Mouse (Mus musculus) Muller cell, postnatal 12 days (primary cell): ENCODE data around the gene Arhgap40.

Experiments
- DNase-seq: peaks from one replicate; pipeline ENCODE4 v3.0.0-alpha.2; 2015; ENCODE audit errors: inconsistent ontology term

The Arhgap40 gene

GRCm38 (mm10) chr2:158512528-158512927 is at the start of gene Arhgap40:
Arhgap40 (plus strand) TSS chr2:158512796.
- DNase-seq = no peak

GRCm38 (mm10) chr2:158474159-158474558 is 38.4 kb upstream of the Arhgap40 start:
- DNase-seq = no peak

GRCm38 (mm10) chr2:158477640-158478039 is 35.0 kb upstream of the Arhgap40 start:
- DNase-seq = no peak

- DNase-seq = no peak
These were observed 14.1 kb upstream of the Arhgap40 start for GRCm38 (mm10) chr2:158498457-158498856.

GRCm38 (mm10) chr2:158501836-158502812 is 10.5 kb upstream of the Arhgap40 start, which contains the start of gene Adig:
Adig (plus strand) TSS chr2:158502612.
- DNase-seq = no peak

- DNase-seq = no peak
These were observed 9.4 kb upstream of the Arhgap40 start for GRCm38 (mm10) chr2:158503226-158503625.

GRCm38 (mm10) chr2:158503671-158504070 is 8.9 kb upstream of the Arhgap40 start:
- no peak for DNase-seq

- DNase-seq = no peak
These were observed 6.1 kb upstream of the Arhgap40 start for GRCm38 (mm10) chr2:158506475-158506874.

GRCm38 (mm10) chr2:158507046-158507445 is 5.5 kb upstream of the Arhgap40 start:
- DNase-seq = no peak

GRCm38 (mm10) chr2:158510665-158511064 is 1.9 kb upstream of the Arhgap40 start:
- DNase-seq = peak; percentile 79

- no peak for DNase-seq
These were observed 1.3 kb downstream of the Arhgap40 start for GRCm38 (mm10) chr2:158513821-158514336.

GRCm38 (mm10) chr2:158518583-158518982 is 6.0 kb downstream of the Arhgap40 start:
- DNase-seq = no peak

- no peak for DNase-seq
These were observed 6.5 kb downstream of the Arhgap40 start for GRCm38 (mm10) chr2:158519071-158519470.

- DNase-seq = no peak
These were observed 7.2 kb downstream of the Arhgap40 start for GRCm38 (mm10) chr2:158519800-158520199.

- peak; percentile 41 for DNase-seq
These were observed 10.5 kb downstream of the Arhgap40 start for GRCm38 (mm10) chr2:158523060-158523459.

- no peak for DNase-seq
These were observed 11.7 kb downstream of the Arhgap40 start for GRCm38 (mm10) chr2:158524129-158524860.

- DNase-seq = peak; percentile 33
These were observed 21.5 kb downstream of the Arhgap40 start for GRCm38 (mm10) chr2:158534090-158534489.

GRCm38 (mm10) chr2:158534559-158534958 is 22.0 kb downstream of the Arhgap40 start:
- no peak for DNase-seq

GRCm38 (mm10) chr2:158539433-158540305 is 27.1 kb downstream of the Arhgap40 start:
- no peak for DNase-seq

- DNase-seq = no peak
These were observed 28.7 kb downstream of the Arhgap40 start for GRCm38 (mm10) chr2:158541286-158541685.

GRCm38 (mm10) chr2:158545266-158545665 is 32.7 kb downstream of the Arhgap40 start:
- DNase-seq = no peak
